Mouse (Mus musculus) thymus, postnatal 4 days (tissue): Measurements from ENCODE around the gene Wdr43.

Experiments used
- DNase-seq: peaks from one replicate; pipeline ENCODE4 v3.0.0; 2021

Gene Wdr43

DNA sequence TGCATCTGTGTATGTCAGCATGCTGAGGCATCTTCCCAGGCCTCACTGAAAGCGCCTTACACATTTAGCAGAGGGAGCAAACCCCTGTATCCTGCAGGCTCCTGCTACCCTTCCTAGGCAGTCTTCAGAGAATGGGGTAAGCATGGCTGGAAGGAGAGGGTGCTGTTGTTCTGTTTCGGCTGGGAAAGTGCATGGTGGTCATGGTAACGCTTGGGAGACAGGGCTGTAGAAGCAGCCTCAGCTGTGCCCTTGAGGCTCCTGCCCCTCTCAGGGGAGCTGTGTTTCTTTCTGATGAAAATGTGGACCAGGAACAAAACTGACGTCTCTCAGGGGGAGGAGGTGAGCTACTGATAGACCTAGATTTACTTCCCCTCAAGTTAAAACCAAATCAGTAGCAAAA, 92.0 kb downstream of the Wdr43 start:
- no peak for DNase-seq
